Mouse (Mus musculus): Measurements from ENCODE around the gene Ccl17.

The Ccl17 gene

DNA sequence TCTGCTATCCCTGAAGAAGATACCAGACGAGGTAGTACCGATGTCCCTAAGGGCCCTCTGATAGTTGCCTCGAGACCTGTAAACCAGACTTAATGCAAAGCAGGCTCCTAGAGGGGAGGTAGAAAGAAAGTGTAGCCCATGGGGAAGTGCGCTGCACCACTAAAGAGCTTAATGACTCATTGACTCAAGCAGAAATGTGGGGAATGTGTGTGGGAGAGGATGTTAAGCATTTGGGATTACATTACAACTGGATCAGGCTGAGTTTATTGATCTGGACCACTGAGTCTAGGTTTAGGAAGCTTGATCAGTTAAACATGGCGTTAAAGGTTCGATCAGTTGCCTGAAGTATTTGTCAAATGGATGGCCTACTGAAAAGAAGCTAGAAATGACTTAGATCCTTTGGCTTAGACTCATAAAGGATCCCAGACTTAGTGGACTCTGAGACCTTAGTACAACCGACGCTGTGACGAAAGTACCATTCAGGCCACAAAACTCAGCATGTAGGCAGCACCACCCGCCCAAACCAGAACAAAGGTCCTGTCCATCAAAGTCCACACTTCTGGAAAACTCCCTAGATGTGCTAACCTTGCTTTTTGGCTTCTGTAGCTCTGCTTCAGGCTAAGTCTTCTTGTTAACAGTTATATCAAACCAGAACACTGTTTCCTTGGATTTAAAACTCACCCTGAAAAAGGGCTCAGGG, 20.8 kb upstream of the Ccl17 start:
- in situ Hi-C loops (cut with MboI, MseI): no loop called here

GRCm38 (mm10) chr8:94794368-94794767, 15.9 kb upstream of the Ccl17 start:
- in situ Hi-C loops (cut with MboI, MseI): no loop called here

DNA sequence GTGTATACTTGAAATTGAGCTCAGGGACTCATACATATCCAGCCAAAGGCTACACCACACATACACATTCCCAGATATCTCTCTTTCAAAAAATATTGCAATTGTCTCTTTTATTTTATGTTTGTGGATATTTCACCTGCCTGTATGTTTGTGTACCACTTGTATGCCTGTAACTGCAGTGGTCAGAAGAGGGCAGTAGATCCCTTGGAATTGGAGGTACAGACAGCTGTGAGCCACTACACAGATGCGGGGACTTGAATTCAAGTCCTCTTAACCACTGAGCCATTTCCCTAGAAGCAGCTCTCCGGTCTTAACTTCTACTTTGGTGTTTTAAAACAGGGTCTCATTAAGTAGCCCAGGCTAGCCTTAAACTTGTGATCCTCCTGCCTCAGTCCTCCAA, 15.5 kb upstream of the Ccl17 start:
- in situ Hi-C loops (cut with MboI, MseI): no loop called here

DNA sequence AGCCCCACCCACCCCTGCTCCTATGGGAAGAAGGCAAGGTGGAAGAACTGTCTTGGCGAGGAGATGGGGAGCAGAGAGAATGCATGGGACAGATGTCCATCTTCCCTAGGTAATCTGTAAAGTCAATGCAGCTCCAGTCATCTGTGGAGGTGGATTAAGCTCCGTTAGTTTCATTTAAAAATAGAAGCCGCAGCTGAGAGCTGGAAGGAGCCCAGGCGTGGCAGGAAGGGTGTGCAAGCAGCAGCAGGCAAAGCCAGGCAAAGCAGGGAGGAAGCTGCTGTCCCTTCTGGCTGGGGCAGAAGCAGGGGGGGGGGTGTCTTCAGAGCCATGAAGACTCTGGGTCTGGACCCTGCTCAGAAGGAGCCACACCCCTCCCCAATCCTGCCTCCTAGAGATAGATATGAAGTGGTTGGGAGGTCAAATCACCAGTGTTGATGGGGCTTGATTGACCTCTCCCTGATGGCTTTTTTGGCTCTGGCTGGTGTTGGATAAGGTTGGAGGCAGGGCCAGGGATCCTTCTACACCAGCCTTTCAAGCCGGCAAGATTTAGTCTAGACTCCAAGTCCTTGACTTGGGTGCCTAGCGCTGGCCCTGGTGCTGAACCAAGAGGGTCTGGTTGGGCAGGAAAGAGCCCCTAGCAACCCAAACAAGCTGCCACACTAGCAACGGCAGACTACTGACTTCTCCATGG, 9.8 kb upstream of the Ccl17 start:
- in situ Hi-C loops (cut with MboI, MseI): no loop called here

- in situ Hi-C loops (cut with MboI, MseI): no loop called here
These were observed 8.8 kb upstream of the Ccl17 start for GRCm38 (mm10) chr8:94801293-94802095.

DNA sequence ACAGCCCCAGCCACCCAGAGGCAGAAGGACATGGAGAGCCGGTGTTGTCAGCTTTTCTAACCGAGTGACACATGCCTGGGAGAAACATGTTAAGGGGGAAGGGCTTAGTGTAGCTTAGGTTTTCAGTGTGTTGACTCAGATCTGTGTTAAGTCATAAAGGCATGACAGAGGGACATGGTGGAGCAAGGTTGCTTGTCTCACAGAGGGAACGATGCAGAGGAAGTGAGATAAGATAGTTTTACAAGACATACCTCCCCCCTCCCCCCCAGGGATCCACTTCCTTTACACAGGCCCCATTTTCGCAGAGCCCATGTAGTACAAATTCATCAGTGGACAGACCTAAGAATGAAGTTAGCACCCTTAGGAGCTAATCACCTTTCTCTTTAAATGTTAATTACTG, 7.9 kb upstream of the Ccl17 start:
- in situ Hi-C loops (cut with MboI, MseI): no loop called here

DNA sequence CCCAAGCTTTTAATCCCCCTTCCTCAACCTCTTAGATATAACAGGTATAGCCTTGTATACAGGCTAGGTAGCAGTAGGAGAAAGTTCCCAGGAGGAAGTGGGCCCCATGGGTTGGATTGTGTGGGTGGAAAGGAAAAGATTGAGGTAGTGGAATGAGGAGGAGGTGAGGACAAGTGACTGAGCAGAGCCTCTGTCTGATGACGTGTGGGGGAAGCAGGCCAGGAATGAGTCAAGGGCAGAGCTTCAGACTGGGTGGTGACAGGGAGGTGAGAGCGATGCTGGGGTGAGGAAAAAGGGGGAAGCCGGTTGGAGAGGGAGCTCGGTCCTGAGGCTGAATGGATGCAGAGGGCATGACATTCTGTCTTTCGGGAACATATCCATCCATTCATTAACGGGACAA, 6.7 kb upstream of the Ccl17 start:
- in situ Hi-C loops (cut with MboI, MseI): no loop called here

DNA sequence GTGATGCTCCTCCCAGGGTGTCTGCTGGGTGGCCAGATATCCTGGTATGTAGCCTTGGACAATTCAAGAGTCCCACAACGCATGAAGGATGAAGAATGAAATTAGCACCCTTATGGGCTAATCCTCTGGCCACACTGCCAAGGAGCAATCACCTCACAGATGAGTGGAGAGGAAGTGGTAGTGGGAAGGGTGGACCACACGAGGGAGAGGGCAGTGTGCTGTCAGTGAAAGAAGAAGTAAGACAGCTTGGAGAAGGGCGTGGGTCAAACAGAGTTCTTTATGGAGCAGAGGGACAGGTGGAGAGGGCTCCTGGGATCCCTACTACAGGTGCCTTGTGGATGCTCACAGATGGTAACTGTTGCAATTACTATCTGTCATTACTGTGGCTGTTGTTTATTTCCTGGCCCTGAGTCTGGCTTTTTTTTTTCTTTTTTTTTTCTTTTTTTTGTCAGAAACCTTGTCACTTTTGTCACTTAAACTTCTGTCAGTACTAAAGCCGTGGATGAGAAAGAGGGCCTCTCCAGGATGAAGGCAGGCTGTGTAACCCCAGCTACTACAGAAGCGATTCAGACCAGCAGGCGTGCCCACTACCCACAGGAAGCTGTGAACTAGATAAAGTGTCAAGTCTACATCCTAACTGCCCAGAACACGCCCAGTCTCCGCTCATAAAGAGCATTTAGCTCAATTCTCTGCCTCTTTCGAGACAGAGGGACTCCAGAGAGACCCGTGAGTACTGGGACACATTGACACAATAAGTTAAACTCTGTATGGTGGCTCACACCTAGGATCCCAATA, 5.5 kb upstream of the Ccl17 start:
- in situ Hi-C loops (cut with MboI, MseI): loop anchor here (5.0 kb wide), 1 partner anchor 97 kb away; no protein-coding TSS in a partner anchor

GRCm38 (mm10) chr8:94805811-94806210, 4.4 kb upstream of the Ccl17 start:
- in situ Hi-C loops (cut with MboI, MseI): loop anchor here (5.0 kb wide), 1 partner anchor 99 kb away; no protein-coding TSS in a partner anchor

GRCm38 (mm10) chr8:94807506-94807905, 2.7 kb upstream of the Ccl17 start:
- in situ Hi-C loops (cut with MboI, MseI): loop anchor here (5.0 kb wide), 1 partner anchor 100 kb away; no protein-coding TSS in a partner anchor

DNA sequence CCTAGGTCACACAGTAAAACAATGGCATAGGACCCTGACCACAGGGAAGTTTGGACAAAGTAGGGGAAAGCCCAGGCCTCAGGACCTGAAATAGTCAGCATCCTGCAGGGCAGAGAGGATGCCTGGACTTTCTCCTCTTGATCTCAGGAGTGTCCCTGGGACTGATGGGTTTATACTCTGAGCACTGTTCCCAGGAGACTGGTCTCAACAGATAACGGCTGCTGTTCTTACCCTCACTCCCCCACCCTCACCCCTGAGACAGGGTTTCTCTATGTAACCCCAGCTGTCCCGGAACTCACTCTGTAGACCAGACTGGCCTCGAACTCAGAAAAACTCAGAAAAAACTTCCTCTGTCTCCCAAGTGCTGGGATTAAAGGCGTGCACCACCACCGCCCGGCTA, 1.9 kb upstream of the Ccl17 start:
- in situ Hi-C loops (cut with MboI, MseI): loop anchor here (5.0 kb wide), 1 partner anchor 101 kb away; no protein-coding TSS in a partner anchor

DNA sequence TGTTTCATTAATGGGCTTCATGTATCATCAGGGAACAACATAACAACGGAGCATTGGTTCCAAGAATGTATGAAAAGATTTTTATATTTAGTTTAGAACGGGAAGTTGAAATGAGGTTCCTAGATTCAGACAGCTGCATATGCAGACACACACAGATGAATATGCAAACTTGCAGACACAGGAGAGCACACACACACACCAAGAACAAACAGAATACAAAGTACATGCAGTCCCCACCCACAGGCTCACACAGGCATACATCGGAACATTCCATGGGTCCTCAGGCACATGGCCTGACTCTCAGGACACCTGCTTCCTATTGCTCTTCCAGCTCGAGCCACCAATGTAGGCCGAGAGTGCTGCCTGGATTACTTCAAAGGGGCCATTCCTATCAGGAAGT, 602 bp downstream of the Ccl17 start:
- in situ Hi-C loops (cut with MboI, MseI): no loop called here

DNA sequence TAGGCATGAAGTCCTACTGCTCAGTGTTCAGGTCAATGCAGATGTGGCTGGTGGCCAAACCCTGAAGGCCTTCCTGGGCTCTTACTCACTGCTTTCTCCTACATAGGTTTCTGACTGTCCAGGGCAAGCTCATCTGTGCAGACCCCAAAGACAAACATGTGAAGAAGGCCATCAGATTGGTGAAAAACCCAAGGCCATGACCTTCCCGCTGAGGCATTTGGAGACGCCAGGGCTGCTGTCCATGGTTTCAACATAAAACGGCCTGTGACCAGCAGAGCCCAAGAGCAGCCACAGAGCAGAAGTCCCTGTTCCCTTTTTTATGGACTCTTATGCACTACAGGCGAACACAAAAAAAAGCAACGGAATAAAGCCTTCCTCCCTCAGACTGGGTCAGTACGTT, 1.4 kb downstream of the Ccl17 start:
- in situ Hi-C loops (cut with MboI, MseI): no loop called here

DNA sequence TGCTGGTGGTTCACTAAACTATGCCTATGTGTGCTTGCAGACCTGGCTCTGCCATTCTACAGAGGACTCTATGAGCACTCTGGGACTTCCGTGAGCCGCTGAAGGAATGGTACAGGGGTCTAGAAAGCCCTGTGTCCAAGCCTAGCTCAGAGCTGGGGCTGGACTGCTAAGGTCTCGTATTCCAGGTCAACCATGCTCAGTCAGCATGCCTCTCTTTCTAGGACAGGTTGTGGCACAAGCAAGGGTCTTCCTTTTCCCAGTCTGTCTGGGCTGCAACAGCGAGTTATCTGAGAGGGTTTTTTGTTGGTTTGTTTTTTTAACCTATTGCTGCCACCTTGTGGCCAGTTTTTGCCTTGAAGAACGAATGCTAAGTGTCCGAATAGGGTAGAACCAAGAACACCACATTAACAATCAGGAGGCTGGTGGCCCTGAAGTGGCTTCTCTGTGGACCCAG, 2.4 kb downstream of the Ccl17 start:
- in situ Hi-C loops (cut with MboI, MseI): no loop called here

DNA sequence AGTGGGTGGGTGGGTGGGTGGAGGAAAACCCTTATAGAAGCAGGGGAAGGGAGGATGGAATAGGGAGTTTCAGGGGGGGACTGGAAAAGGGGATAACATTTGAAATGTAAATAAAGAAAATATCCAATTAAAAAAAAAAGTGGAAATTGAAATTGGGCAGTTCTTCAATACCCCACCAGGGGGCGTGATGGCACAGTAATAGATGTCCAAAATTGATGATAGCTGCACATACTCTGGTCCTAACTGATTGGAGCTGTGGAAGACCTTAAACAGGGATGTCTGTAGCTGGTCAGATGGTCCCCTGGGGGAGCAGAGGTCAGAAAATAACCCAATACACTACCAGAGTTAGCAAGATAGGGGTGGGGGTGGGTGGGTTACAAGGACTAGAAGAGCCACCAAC, 4.3 kb downstream of the Ccl17 start:
- in situ Hi-C loops (cut with MboI, MseI): no loop called here

DNA sequence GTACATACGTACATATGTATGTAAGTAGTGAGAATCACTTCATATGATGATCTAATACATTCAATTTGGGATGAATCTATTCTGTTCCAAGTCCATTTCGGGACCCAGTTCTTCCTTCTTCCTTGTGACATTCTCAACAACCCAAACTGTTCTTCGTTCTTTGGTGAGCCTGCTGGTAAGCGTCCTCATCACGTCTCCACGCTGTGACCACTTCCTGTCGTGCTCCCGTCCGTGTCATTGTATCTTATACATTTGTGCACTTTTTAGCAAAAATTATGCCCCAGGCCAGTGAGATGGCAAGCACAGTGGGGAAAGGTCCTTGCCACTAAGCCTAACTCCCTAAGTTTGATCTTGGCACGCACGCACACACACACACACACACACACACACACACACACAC, 7.7 kb downstream of the Ccl17 start:
- in situ Hi-C loops (cut with MboI, MseI): no loop called here

GRCm38 (mm10) chr8:94819671-94820179, 9.5 kb downstream of the Ccl17 start:
- in situ Hi-C loops (cut with MboI, MseI): no loop called here

DNA sequence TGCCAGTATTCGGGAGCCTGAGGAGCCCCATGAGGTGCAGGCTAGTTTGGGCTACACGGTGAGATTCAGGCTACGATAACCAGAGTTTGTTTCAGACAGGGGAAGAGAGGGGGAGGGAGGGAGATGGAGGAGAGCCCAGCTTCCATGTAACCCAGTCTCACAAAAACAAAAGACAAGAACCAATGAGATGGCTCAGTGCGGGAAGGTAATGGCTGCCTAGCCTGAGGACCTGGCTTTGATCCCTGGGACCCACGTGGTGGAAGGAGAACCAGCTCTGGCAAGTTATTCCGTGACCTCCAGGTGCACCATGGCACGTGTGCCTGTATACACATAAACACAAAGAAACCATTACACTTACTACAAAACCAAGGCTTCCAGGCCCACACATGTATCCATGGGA, 10.3 kb downstream of the Ccl17 start:
- in situ Hi-C loops (cut with MboI, MseI): no loop called here

DNA sequence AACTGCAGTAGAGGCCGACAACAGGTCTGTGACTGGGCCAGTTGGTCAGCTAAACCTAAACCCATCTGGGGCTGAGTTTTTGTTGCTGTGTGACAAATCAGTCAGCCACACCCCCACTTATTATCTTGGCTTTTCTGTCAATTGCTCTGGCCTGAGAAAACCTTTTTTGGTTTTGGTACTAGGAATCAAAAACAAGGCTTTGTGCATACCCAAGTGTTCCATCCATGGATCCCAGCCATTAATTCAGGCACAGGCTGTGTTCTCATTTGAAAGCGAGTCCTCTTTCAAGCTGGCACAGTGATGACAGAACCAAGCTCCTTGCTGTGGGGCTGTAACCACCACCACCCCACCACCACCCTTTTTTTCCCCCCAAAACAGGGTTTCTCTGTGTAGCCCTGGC, 11.1 kb downstream of the Ccl17 start:
- in situ Hi-C loops (cut with MboI, MseI): no loop called here

GRCm38 (mm10) chr8:94822637-94823560, 12.6 kb downstream of the Ccl17 start:
- in situ Hi-C loops (cut with MboI, MseI): no loop called here

Measured in regulatory T cell (primary cell).